In the genomic region with DNA sequence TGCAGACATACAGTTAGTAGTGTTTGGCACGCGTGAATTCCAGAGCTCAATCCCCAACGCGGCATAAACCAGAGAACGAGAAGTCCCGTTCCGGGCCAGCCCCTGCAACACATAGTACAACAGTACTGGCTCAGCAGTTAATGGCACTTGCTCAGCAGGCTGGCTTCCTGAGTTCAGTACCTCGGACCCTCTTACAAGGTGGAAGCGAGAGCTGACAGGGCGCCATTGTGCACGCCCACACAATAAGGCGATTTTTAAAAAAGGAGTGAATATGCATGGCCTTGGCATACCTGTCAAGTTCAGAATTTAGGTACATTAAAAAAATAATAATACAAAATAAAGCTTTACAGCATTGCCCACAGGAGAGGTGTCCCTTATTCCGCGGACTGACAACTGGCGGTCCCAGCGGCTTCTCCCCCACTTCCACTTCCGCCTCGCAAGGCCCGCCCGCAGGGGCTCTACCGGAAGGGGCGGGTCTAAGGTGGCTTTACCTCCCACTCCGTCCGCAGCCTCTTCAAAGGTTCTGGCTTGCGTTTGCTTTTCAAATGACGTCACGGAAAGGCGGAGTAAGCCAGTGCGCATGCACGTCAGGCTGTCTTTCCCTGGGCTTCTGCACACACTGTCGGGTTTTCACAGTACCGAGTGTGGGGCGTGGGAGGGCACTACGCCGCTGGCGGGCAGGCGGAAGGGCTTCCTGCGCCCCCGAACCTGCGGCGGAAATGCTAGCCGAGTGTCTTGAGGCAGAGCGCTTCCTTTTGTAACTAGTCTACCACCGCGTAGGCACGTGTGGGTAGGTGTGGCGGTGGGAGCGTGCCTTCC, we compare ENCODE assay signal across 8 mouse cellular contexts. TPM values are rescaled to one million over a fixed set of nuclear protein-coding genes. Genes with fewer than 3 reads are reported as not detected.
A peak's percentile ranks its signal among the peaks of the same experiment; 100 is the strongest.
DNase-seq lines count a peak whose midpoint lies in the region; ATAC-seq and TF ChIP-seq lines count a peak whose summit lies in the region.

No protein-coding gene starts in this region.

- peak; percentile 99 for DNase-seq in MN1 (ENCODE audit: low spot score)
- peak; percentile 97 for DNase-seq in cerebellum, adult 9-10 months
- DNase-seq in hindbrain, embryonic 10.5 days (ENCODE audit: low spot score) = peak; percentile 98
- DNase-seq in layer of hippocampus, adult 9-11 months = peak; percentile 97
- DNase-seq in lung, postnatal 0 days (ENCODE audit: low spot score) = peak; percentile 100
- DNase-seq in ovary, postnatal 14 days (ENCODE audit: low spot score) = peak; percentile 91
- peak; percentile 98 for DNase-seq in thymus, postnatal 14 days

- peaks cover 29% of the 10 kb centered on the region for H3K4me1 ChIP-seq in hindbrain, embryonic 10.5 days (replicated peaks)
- H3K4me1 ChIP-seq in lung, postnatal 0 days (ENCODE audit: insufficient read depth, low read depth, low read length) = peaks cover 11% of the 10 kb centered on the region; the same call in 1 of the 2 replicates

- no peaks in the 10 kb centered on the region for H3K36me3 ChIP-seq in hindbrain, embryonic 10.5 days
- H3K36me3 ChIP-seq in lung, postnatal 0 days (ENCODE audit: insufficient read depth, low read length) = no peaks in the 10 kb centered on the region

- 2% methylated on average over 48 of the region's 48 CpGs for WGBS in hindbrain, embryonic 10.5 days
- under 1% methylated on average over 46 of the region's 48 CpGs for WGBS in lung, postnatal 0 days

- H3K9ac ChIP-seq in lung, postnatal 0 days (replicated peaks; ENCODE audit: low read depth) = peak overlapping the region; percentile 74

- no peaks in the 10 kb centered on the region for H3K27me3 ChIP-seq in hindbrain, embryonic 10.5 days (ENCODE audit: insufficient read depth, poor library complexity, severe bottlenecking)
- no peaks in the 10 kb centered on the region for H3K27me3 ChIP-seq in lung, postnatal 0 days (replicated peaks; ENCODE audit: insufficient read depth, low read length)

- TF ChIP-seq EP300 in lung, postnatal 0 days (IDR thresholded peaks at IDR 0.05) = no peak; the same call in 1 of the 2 replicates

- H3K4me2 ChIP-seq in lung, postnatal 0 days (replicated peaks; ENCODE audit: low read depth, low read length) = peak overlapping the region; percentile 87

- ATAC-seq in frontal cortex, adult (ENCODE audit: low TSS enrichment) = peak; percentile 94
- ATAC-seq in lung, postnatal 0 days = peak; percentile 98

- peak overlapping the region; percentile 87 for H3K4me3 ChIP-seq in hindbrain, embryonic 10.5 days
- peak overlapping the region; percentile 69 for H3K4me3 ChIP-seq in lung, postnatal 0 days (ENCODE audit: low read depth, low read length)

- H3K27ac ChIP-seq in hindbrain, embryonic 10.5 days = peak overlapping the region; percentile 92
- H3K27ac ChIP-seq in lung, postnatal 0 days (ENCODE audit: low read length) = peak overlapping the region; percentile 82

- no peaks in the 10 kb centered on the region for H3K9me3 ChIP-seq in hindbrain, embryonic 10.5 days
- H3K9me3 ChIP-seq in lung, postnatal 0 days (ENCODE audit: low read length) = no peaks in the 10 kb centered on the region

- peak; percentile 45 for TF ChIP-seq CTCF in lung, postnatal 0 days (IDR thresholded peaks at IDR 0.05)

RNA-seq across cellular contexts. Expression of a gene that starts 5.4 kb away (rescaled TPM):
- polyA plus RNA-seq in hindbrain, embryonic 10.5 days (2016; fragmentation: Nextera tagmentation; extraction: Ambion mirVana) = 13.8 and 17.7 TPM in 2 replicates
- 8.3 and 8.4 TPM in 2 replicates for polyA plus RNA-seq in lung, postnatal 0 days (2015; fragmentation: Nextera tagmentation; extraction: Ambion mirVana)

RNA-seq across cellular contexts. Expression of a gene that starts 20.3 kb away (rescaled TPM):
- 3.7 and 4.9 TPM in 2 replicates for polyA plus RNA-seq in hindbrain, embryonic 10.5 days (2016; fragmentation: Nextera tagmentation; extraction: Ambion mirVana)
- 14.3 and 17.0 TPM in 2 replicates for polyA plus RNA-seq in lung, postnatal 0 days (2015; fragmentation: Nextera tagmentation; extraction: Ambion mirVana)

RNA-seq across cellular contexts. Expression of a gene that starts 28.3 kb away (rescaled TPM):
- polyA plus RNA-seq in hindbrain, embryonic 10.5 days (2016; fragmentation: Nextera tagmentation; extraction: Ambion mirVana) = 1.5 and 1.8 TPM in 2 replicates
- polyA plus RNA-seq in lung, postnatal 0 days (2015; fragmentation: Nextera tagmentation; extraction: Ambion mirVana) = 3.0 and 3.6 TPM in 2 replicates

RNA-seq across cellular contexts. Expression of a gene that starts 34.3 kb away (rescaled TPM):
- polyA plus RNA-seq in hindbrain, embryonic 10.5 days (2016; fragmentation: Nextera tagmentation; extraction: Ambion mirVana) = 0.37 and 0.46 TPM in 2 replicates
- 62.8 and 63.1 TPM in 2 replicates for polyA plus RNA-seq in lung, postnatal 0 days (2015; fragmentation: Nextera tagmentation; extraction: Ambion mirVana)

RNA-seq across cellular contexts. Expression of a gene that starts 43.1 kb away (rescaled TPM):
- polyA plus RNA-seq in hindbrain, embryonic 10.5 days (2016; fragmentation: Nextera tagmentation; extraction: Ambion mirVana) = 7.0 and 9.3 TPM in 2 replicates
- 2.5 and 2.9 TPM in 2 replicates for polyA plus RNA-seq in lung, postnatal 0 days (2015; fragmentation: Nextera tagmentation; extraction: Ambion mirVana)

Comparison
In these comparisons a context has a peak if more than half of its experiments do, and no peak if none do; other contexts are left out.
1. Peak in every context shown above with its lines: DNase-seq, ATAC-seq, H3K4me3 ChIP-seq and H3K27ac ChIP-seq.